Mouse (Mus musculus) heart, embryonic 11.5 days (tissue): Measurements from ENCODE around the gene Siah1a. TPM values are rescaled to one million over a fixed set of nuclear protein-coding genes. Genes with fewer than 3 reads are reported as not detected.

Experiments
- ATAC-seq: fragments of 200-750 bp; cut with Nextera tagmentation; replicated peaks from 2 replicates; pipeline ENCODE4 v1.8.0; 2017; ENCODE audit warnings: moderate library complexity; ENCODE audit not compliant: insufficient number of reproducible peaks, low FRiP score, low TSS enrichment
- H3K27ac ChIP-seq: fragments of 300-500 bp; sonication (generic); 2 replicates; pipeline ENCODE4 v1.5.1; 2014; ENCODE audit warnings: mild to moderate bottlenecking, low read depth, low read length
- H3K27me3 ChIP-seq: fragments of 300-500 bp; sonication (generic); 2 replicates; pipeline ENCODE4 v1.6.1; 2014; ENCODE audit warnings: mild to moderate bottlenecking, low read length, mixed read lengths; ENCODE audit not compliant: control insufficient read depth, insufficient read depth
- H3K36me3 ChIP-seq: fragments of 300-500 bp; sonication (generic); 2 replicates; pipeline ENCODE4 v1.6.1; 2014; ENCODE audit warnings: mild to moderate bottlenecking, low read length, moderate library complexity, mixed read lengths; ENCODE audit not compliant: control insufficient read depth, insufficient read depth
- H3K4me1 ChIP-seq: fragments of 300-500 bp; sonication (generic); 2 replicates; pipeline ENCODE4 v1.6.1; 2014; ENCODE audit warnings: low read length; ENCODE audit not compliant: control insufficient read depth, insufficient read depth
- H3K4me2 ChIP-seq: fragments of 300-500 bp; sonication (generic); 2 replicates; pipeline ENCODE4 v1.6.1; 2014; ENCODE audit warnings: mild to moderate bottlenecking, moderate library complexity
- H3K4me3 ChIP-seq: fragments of 300-500 bp; sonication (generic); 2 replicates; pipeline ENCODE4 v1.5.1; 2014; ENCODE audit warnings: low read depth, low read length
- H3K9ac ChIP-seq: fragments of 300-500 bp; sonication (generic); 2 replicates; pipeline ENCODE4 v1.6.1; 2014; ENCODE audit warnings: mild to moderate bottlenecking, low read depth, low read length, moderate library complexity
- H3K9me3 ChIP-seq: fragments of 300-500 bp; sonication (generic); replicated peaks from 2 replicates; pipeline ENCODE4 v1.6.1; 2016; ENCODE audit warnings: low read length; ENCODE audit not compliant: control insufficient read depth
- WGBS: fragments of 180-500 bp; shearing (Covaris S2); extraction: QIAGEN DNeasy Blood & Tissue Kit; methylation state at CpG from one replicate; pipeline ENCODE4 v1.1.7; 2014; ENCODE audit not compliant: insufficient replicate concordance; 5-methylcytosine and 5-hydroxymethylcytosine counted together
- polyA plus RNA-seq: library from polyadenylated mRNA; unstranded; fragments of >200 nt; fragmentation: Nextera tagmentation; extraction: Ambion mirVana; gene quantifications from 2 replicates; pipeline ENCODE4 v1.2.1, GENCODE M21; 2014

Gene Siah1a
- polyA plus RNA-seq, 1 experiment from 2014 or later: 30.1 TPM

DNA sequence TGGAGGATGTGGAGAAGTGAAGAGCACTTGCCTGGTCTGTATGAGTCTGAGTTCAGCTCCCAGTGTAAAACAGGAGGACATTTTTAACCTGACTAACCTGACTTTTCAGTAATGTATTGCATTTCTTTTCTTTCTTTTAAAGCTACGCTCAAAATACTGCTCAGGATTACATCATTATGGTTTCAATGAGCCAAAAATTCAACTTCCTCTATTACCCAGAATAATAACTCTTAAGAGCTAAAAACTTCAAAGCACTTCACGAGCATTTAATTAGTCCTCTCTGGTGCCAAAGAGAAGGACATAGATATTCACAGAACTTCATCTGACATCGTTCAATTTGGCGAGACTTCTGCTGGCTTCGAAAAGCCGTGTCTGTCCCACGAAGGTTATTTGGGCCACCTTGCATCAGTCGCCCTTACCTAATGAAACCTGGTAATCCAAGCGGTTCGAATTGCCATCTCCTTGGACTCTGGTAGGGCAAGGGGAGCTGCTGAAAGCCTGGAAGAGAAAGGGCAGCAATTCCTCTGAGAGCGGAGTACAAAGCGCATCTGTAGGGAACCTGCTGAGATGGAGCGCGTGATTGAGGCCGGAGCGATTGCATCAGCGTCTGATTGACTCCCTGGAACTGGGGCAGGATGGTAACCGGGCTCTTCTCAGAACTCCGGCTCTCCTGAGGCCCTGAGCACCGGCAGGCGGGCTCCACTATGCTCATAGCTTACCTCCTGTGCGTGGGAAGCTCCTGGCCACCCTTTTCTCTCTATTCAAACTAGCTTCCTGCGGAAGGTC is 11.4 kb upstream of the Siah1a start:
- no peaks in the 10 kb centered on the region for H3K4me1 ChIP-seq
- no peaks in the 10 kb centered on the region for H3K9me3 ChIP-seq
- H3K27ac ChIP-seq: no peak overlapping the region
- H3K9ac ChIP-seq: no peak overlapping the region; the same call in 1 of the 2 replicates
- no peak overlapping the region; the same call in 1 of the 2 replicates for H3K4me2 ChIP-seq
- no peak overlapping the region for H3K4me3 ChIP-seq
- ATAC-seq: no peak
- no peaks in the 10 kb centered on the region for H3K27me3 ChIP-seq
- 29% methylated on average over 23 of the region's 23 CpGs for WGBS
- H3K36me3 ChIP-seq: no peaks in the 10 kb centered on the region

DNA sequence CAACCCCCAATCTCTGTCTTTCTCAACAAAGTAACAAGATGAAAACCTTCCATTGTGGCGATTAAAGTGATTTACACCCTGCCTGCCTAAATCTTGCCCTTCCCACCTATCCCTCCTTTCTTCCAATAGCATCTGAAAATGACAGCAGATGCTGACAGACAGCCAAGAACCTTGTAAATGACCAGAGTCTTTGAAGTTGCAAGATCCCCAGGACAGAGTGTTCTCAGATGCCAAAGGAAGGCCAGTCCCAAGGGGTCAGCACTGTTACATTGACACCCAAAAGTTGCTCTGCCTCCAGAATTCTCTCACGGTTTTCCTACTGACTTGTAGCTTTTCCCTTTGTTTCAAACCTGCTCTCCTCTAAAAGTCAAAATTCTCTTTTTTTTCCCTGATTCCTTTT is 4.1 kb upstream of the Siah1a start:
- no peak for ATAC-seq
- no peaks in the 10 kb centered on the region for H3K9me3 ChIP-seq
- WGBS: 28% methylated on average over 2 of the region's 2 CpGs

GRCm38 (mm10) chr8:86746511-86746910 is 777 bp upstream of the Siah1a start:
- Histone ChIP-seq H3K27me3 (no peaks in the 10 kb centered on the region), H3K9ac (peak overlapping the region; percentile 99), H3K27ac (peak overlapping the region; percentile 97), H3K4me3 (peak overlapping the region; percentile 95), H3K4me2 (peak overlapping the region; percentile 83), H3K9me3 (no peaks in the 10 kb centered on the region), H3K4me1 (peaks cover 5% of the 10 kb centered on the region), H3K36me3 (no peaks in the 10 kb centered on the region)
- no peak for ATAC-seq
- WGBS: 2% methylated on average over 11 of the region's 11 CpGs

More for the DNA sequence above, 4.1 kb upstream of the Siah1a start:
- Histone ChIP-seq H3K27me3 (no peaks in the 10 kb centered on the region), H3K36me3 (no peaks in the 10 kb centered on the region), H3K4me3 (no peak overlapping the region), H3K27ac (no peak overlapping the region), H3K4me1 (no peaks in the 10 kb centered on the region), H3K4me2 (no peak overlapping the region), H3K9ac (no peak overlapping the region)

GRCm38 (mm10) chr8:86745935-86746441 is 254 bp upstream of the Siah1a start:
- no peaks in the 10 kb centered on the region for H3K36me3 ChIP-seq
- H3K27me3 ChIP-seq: no peaks in the 10 kb centered on the region
- H3K9me3 ChIP-seq: no peaks in the 10 kb centered on the region
- peak overlapping the region; percentile 83 for H3K4me2 ChIP-seq
- peak; percentile 81 for ATAC-seq
- H3K4me1 ChIP-seq: peaks cover 6% of the 10 kb centered on the region
- peak overlapping the region; percentile 95 for H3K4me3 ChIP-seq
- H3K27ac ChIP-seq: peak overlapping the region; percentile 97
- peak overlapping the region; percentile 99 for H3K9ac ChIP-seq
- under 1% methylated on average over 56 of the region's 70 CpGs for WGBS

- H3K27ac ChIP-seq: peak overlapping the region; percentile 97
- peak overlapping the region; percentile 81 for H3K4me2 ChIP-seq
- ATAC-seq: no peak
- H3K9ac ChIP-seq: peak overlapping the region; percentile 99
- no peaks in the 10 kb centered on the region for H3K36me3 ChIP-seq
- WGBS: 5% methylated on average over 18 of the region's 18 CpGs
- H3K4me3 ChIP-seq: peak overlapping the region; percentile 95
- H3K9me3 ChIP-seq: no peaks in the 10 kb centered on the region
- no peaks in the 10 kb centered on the region for H3K27me3 ChIP-seq
- peaks cover 9% of the 10 kb centered on the region for H3K4me1 ChIP-seq
Observed at GRCm38 (mm10) chr8:86744313-86745220, 1.2 kb downstream of the Siah1a start.

DNA sequence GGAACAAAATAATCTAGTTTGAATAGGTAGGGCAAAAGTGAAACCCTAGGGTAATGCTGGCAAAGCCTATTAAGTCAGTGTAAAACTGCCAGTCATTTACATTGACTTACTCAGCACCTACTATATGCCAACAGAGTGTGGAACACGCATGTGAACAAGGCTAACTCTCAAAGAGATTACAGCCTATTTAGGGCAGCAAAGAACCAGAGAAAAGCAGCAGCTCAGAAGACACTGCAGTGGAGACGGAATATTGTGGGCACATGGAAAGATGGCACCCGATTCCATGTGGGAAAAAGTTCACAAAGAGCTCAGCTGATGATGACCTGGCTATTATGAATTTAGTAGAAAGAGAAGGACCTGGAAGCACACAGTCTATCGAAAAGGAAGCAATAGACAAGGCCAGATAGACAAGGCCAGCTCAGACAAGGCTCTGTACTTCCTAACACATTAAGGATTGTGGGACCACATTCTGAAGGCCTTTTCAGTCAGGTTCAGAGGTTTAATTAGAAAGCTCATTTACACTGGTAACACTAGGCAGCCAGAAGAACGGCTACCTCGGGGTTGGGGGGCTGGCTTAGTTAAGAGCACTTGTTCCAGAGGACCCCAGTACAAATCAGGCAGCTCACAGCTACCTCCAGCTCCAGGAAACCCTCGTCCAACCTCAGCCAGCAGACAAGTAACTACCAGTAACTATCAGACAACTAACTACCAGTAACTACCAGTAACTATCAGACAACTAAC is 3.0 kb downstream of the Siah1a start:
- Histone ChIP-seq H3K9ac (no peak overlapping the region), H3K36me3 (no peaks in the 10 kb centered on the region), H3K27me3 (no peaks in the 10 kb centered on the region), H3K4me2 (no peak overlapping the region), H3K4me3 (no peak overlapping the region), H3K9me3 (no peaks in the 10 kb centered on the region), H3K4me1 (peaks cover 13% of the 10 kb centered on the region), H3K27ac (no peak overlapping the region)
- no peak for ATAC-seq
- WGBS: 64% methylated on average over 7 of the region's 7 CpGs

GRCm38 (mm10) chr8:86741627-86742026 is 4.1 kb downstream of the Siah1a start:
- Histone ChIP-seq H3K4me2 (no peak overlapping the region), H3K9ac (no peak overlapping the region), H3K4me1 (peaks cover 16% of the 10 kb centered on the region), H3K27me3 (no peaks in the 10 kb centered on the region), H3K4me3 (no peak overlapping the region), H3K27ac (no peak overlapping the region), H3K36me3 (no peaks in the 10 kb centered on the region), H3K9me3 (no peaks in the 10 kb centered on the region)
- ATAC-seq: no peak

DNA sequence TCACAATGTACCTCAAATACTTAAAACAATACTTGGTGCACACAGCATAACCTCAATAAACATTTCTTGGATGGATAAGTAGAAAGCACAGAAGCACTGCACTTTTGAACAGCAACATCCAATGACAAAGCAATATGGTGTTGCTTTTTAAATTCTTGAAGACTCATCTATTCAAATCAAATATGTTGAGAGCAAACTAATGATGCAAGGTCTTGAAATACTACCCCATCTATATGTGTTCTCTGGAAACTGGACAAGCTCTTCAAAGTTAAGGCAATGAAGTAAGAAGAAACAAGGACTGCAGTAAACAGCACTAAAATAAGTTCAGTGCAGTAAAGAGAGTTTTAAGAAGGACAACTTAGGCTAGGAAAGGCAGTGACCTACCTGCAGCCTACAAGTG is 4.8 kb downstream of the Siah1a start:
- no peak for ATAC-seq
- Histone ChIP-seq H3K27me3 (no peaks in the 10 kb centered on the region), H3K4me1 (peaks cover 18% of the 10 kb centered on the region), H3K36me3 (no peaks in the 10 kb centered on the region), H3K9me3 (no peaks in the 10 kb centered on the region), H3K4me3 (no peak overlapping the region), H3K4me2 (no peak overlapping the region), H3K9ac (no peak overlapping the region), H3K27ac (no peak overlapping the region)
